Mouse (Mus musculus) right cerebral cortex, adult 2 months (tissue): ENCODE results near the gene Hmcn1.

Experiments used
- DNase-seq, 2 experiments: peaks; one replicate each; pipeline ENCODE4 v3.0.0; 2021 to 2022; ENCODE audit warnings: low spot score in 2 of 2

The Hmcn1 gene

GRCm38 (mm10) chr1:150877920-150878319 lies 115.3 kb downstream of the Hmcn1 start:
- no peak for DNase-seq

GRCm38 (mm10) chr1:150874025-150874424 lies 119.2 kb downstream of the Hmcn1 start:
- DNase-seq, result no peak

GRCm38 (mm10) chr1:150873231-150873630 lies 120.0 kb downstream of the Hmcn1 start:
- peak; percentile 5 to 6 for DNase-seq

GRCm38 (mm10) chr1:150872105-150872504 lies 121.1 kb downstream of the Hmcn1 start:
- no peak for DNase-seq

- no peak for DNase-seq
Observed at GRCm38 (mm10) chr1:150869189-150869588, 124.0 kb downstream of the Hmcn1 start.

GRCm38 (mm10) chr1:150866615-150867014 lies 126.6 kb downstream of the Hmcn1 start:
- no peak for DNase-seq

GRCm38 (mm10) chr1:150857779-150858178 lies 135.5 kb downstream of the Hmcn1 start:
- DNase-seq, result no peak

GRCm38 (mm10) chr1:150833448-150833847 lies 159.8 kb downstream of the Hmcn1 start:
- no peak for DNase-seq

- DNase-seq, result no peak
Observed at GRCm38 (mm10) chr1:150829851-150830250, 163.4 kb downstream of the Hmcn1 start.

GRCm38 (mm10) chr1:150827169-150827568 lies 166.1 kb downstream of the Hmcn1 start:
- no peak for DNase-seq

GRCm38 (mm10) chr1:150824334-150825005 lies 168.8 kb downstream of the Hmcn1 start:
- no peak for DNase-seq

GRCm38 (mm10) chr1:150816035-150816807 lies 177.0 kb downstream of the Hmcn1 start:
- DNase-seq, result no peak

GRCm38 (mm10) chr1:150814917-150815316 lies 178.3 kb downstream of the Hmcn1 start:
- DNase-seq, result no peak

GRCm38 (mm10) chr1:150813381-150813780 lies 179.9 kb downstream of the Hmcn1 start:
- no peak for DNase-seq

GRCm38 (mm10) chr1:150806864-150807263 lies 186.4 kb downstream of the Hmcn1 start:
- no peak for DNase-seq

GRCm38 (mm10) chr1:150805466-150805865 lies 187.8 kb downstream of the Hmcn1 start:
- DNase-seq, result no peak

GRCm38 (mm10) chr1:150804235-150805099 lies 188.8 kb downstream of the Hmcn1 start:
- no peak for DNase-seq

- no peak for DNase-seq
Observed at GRCm38 (mm10) chr1:150802642-150803041, 190.6 kb downstream of the Hmcn1 start.

GRCm38 (mm10) chr1:150800611-150801263 lies 192.5 kb downstream of the Hmcn1 start:
- DNase-seq, result no peak

GRCm38 (mm10) chr1:150798651-150799050 lies 194.6 kb downstream of the Hmcn1 start:
- DNase-seq, result no peak

GRCm38 (mm10) chr1:150786746-150787145 lies 206.5 kb downstream of the Hmcn1 start:
- no peak for DNase-seq
